Mouse (Mus musculus) 3134 (cell line): ENCODE measurements around the gene Dars.
"Not testable (repeated sequence)": the region's sequence is repeated elsewhere in the genome, so short reads cannot be mapped to it uniquely, and the experiment has no call there.

Experiments used
- DNase-seq: peaks from one replicate; pipeline ENCODE4 v3.0.0-alpha.2; 2011; ENCODE audit warnings: low spot score; ENCODE audit not compliant: insufficient read length; ENCODE audit errors: extremely low read depth

Dars gene

DNA sequence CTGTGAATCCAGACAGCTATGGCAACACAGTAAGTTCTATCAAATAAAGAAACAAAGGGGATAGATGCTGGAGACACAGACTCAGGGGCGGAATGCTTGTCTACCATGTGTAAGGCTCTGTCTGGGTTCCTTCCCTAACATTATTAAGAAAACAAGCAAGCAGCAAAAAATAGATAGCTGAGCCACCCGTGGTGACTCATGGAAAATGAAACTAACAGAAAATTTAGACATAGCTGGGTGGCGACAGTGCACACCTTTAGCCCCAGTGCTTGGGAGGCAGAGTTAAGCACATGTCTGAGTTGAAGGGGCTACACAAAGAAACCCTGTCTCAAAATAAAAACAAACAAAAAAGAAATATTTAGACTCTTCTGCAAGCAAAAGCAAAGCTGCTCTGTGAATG is 59.7 kb downstream of the Dars start:
- peak; percentile 25 for DNase-seq

DNA sequence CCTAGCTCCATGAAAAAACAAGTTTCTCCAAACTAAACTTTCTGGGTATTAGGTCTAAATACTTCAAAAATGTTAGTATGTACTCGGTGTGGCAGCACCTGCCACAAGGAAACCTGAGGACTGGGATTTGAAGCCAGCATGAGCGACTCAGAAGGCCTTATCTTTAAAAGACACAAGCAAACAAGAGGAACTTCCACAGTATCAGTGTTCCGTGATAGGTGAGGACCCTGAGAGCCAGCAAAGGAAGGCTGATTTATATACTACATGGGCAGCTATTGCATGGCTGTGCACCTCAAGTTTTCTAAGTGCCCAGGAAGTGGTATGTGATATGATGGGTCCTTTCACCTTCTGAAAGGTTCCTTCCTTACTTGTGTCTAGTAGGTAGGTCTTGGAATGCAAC is 64.1 kb downstream of the Dars start:
- no peak for DNase-seq

DNA sequence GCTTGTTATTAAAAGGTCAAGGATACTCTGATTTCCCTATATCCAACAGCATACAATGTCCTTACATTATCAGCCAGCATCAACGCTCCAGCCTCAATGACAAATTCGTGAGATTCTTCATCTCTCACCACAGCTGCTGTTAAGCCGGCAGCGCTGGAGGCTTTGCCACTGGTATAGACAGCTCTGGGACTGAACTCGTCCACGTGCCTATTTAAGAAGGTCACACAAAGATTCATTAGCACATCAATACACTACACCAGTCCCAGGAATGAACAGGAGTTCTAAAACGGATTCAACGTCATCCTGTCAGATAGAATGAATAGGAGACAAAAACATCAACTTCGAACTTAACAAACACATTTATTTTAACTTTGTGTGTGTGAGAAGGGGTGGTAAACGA is 72.9 kb downstream of the Dars start:
- DNase-seq, result no peak

DNA sequence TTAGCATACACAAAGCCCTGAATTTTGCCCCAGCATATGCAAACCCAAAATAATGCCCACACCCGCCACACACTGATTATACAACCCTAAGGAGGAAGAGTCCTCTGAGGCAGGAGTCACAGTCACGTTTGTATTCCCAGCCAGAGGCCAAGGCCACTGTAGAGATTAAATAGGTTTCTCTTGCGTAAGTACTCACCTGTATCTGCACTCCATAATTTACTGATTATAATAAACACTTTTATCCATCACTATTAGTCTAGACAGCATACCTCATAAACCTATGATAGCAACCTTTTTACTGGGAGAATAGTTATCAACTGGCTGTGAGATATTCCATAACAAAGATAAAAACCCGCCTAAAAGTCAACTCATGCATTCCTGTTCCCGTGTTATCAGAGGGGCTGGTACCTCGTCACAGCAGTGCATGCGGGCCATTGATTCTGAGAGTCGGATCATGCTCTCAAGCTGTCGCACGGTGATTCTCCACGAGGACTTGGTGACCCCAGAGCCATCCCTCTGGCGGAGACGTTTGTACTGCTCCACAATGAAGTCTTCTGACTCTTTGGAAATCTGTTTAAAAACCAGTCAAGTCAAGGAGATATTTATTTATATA is 79.4 kb downstream of the Dars start:
- DNase-seq, result no peak

DNA sequence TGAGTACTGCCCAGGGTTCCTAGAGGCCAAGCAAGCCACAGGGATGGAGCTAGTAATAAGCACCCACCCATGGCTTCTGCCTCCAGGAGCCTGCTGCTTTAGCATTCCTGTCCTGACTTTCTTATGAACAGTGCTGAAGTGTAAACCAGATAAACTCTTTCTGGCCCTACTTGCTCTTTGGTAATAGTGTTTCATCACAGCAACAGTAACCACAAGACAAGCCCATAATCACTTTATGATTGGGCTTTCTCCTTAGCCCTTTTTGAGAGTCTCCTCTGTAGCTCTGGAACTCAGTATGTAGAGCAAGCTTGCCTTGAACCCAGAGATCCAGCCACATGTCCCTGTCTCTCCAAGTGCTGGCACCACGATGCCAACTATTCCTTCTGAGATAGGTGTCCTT is 86.9 kb downstream of the Dars start:
- DNase-seq, result no peak

DNA sequence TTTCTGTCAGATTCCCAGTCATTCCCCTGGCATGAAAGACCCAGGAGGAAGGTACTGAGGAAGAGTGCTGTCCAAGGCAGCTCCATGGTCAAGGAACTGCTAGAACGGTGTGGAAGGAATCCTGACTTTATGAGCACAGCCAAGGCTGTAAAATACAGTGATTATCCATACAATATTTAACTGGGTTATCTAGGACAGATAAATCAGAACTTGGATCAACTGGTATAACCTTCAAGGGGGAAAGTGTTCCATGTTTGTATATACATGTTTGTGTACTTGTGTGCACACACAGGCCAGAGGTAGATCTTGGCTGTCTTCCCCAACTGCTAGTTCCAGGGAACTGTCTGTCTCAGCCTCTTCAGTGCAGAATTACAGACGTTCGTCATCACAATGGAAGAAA is 89.0 kb downstream of the Dars start, which contains the start of gene Lct:
Gene Lct (minus strand): TSS at position 101 of the 400 bp plus-strand sequence.
- DNase-seq, result no peak

DNA sequence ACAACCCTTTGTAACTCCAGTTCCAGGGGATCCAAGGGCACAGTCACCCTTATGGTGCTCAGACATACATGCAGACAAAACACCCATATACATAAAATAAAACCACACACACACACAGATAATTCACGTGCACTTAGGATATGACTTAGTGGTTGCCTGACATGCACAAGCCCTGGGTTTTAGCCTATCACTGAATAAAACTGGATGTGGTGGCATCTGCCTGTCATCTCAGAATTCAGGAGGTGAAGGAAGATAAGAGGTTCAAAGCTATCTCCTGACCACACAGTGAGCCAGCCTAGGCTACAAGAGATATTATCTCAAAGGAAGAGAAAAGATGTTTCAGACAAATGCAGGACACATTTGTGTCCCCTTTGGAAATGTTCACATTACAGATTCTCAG is 90.0 kb downstream of the Dars start:
- no peak for DNase-seq

DNA sequence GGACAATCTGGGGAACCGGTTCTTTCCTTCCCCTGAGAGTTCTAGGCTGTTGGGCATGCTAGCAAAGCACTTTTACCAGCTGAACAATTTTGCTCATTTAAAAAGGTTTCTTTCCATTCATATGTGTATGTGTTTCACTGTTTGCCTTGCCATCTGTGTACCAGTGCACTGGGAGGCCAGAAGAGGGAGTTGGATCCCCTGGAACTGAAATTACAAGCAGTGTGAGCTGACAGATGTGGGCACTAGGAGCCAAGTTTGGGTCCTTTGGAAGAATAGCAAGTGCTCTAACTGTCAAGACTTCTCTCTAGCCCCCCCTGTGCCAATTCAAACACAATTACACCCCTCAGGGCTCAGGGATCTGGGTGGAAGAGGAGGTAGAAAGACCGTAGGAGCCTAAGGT is 92.4 kb downstream of the Dars start:
- no peak for DNase-seq

DNA sequence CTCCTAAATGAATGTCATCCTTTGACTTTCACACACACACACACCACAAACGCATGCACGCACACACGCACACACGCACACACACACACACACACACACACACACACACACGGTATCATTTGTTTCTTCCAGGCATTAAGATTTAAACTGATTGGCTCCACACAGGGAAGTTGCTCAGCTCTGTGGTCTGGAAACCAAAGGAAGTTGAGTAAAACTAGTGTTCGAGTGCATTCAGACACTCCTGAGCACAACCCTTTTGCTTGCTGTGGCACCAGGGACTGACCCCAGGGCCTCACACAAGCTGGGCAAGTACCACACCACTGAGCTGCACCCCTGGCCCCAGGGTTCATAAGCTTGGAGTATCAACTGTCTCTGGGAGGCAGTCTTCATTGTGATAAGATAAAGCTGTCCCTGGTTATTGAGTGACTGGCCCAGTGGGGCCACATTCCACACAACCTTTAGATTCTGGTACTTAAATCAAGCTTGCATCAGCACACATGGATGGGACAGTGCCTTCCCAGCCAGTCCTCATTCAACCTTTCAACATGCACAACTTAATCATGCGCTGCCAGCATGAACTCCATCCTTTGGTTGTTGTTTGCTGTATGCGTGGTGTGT is 94.0 kb downstream of the Dars start:
- DNase-seq, result no peak

DNA sequence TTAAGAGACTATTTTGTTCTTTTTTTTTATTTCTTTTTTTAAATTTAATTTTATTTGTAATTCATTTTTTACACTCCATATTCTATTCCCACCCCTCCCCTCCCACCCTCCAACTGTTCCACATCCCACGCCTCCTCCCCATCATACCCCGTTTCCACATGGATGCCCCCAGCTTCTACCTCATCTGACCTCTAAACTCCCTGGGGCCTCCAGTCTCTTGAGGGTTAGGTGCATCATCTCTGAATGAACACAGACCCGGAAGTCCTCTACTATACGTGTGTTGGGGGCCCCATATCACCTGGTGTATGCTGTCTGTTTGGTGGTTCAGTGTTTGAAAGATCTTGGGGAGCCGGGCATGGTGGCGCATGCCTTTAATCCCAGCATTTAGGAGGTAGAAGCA is 97.9 kb downstream of the Dars start:
- not testable (repeated sequence) for DNase-seq

DNA sequence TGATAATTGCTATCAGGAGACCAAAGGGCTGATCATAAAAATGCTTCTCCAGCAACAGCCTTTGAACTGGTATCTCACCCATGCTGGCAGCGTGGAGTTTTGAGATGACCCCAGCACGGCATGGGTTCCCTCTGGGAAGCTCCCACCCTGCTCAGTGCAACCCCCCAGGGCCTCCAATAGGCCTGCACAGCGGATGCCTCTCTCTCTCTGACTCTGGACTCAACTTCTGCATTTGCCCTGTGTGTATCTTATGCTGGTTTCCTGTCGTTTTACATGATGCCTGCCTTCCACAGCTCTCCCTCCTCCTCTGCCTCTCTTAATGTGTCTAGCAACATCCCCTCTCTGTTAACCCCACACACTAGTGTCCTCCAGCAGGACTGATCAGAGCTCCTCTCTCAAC is 102.5 kb downstream of the Dars start:
- DNase-seq, result no peak
